In the genomic region with DNA sequence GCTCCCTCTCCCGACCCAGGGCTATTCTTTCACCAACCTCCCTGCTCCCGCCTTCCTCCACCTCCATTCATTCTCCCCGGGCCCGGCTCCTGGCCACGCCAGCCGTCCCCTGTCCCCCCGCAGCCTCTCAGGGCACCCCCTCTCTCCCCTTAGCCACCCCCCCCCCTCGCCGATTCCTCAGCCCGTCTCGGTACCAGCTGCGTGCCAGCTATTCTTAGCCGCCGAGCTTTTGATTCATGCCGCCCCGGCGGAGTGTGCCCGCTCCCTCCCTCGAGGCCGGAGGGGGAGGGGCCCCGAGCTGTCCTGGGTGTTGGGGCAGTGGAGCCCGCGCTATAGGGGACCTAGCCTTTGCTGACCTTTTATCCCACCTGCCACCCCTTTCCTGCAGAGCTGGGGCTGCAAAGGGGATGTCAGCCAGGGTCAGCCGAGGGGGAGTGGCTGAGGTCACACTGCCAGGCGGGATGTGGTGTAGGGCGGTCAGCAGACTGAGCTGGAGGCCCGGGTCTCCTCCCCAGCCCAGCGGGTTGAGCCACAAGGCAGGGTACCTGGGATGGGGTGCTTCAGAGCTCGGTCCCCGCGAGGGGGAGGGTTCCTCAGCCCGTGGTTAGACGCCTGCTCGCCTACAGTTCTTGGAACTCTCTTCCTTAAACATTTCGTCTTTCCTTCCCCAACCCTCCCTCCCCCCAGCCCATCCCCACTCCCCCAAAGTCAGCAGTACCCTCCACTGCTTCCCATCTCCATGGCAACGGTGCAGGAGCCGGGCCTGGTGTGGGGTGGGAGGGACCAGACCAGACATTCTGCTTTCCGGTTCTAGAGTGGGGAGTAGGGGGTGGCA, we compare ENCODE assay signal across 9 mouse cellular contexts. TPM values are rescaled to one million over a fixed set of nuclear protein-coding genes. Genes with fewer than 3 reads are reported as not detected.
DNase-seq lines count a peak whose midpoint lies in the region; ATAC-seq and TF ChIP-seq lines count a peak whose summit lies in the region.
"Had no signal": no experiment of that assay in that cellular context is flagged by ENCODE, and none has a peak within 500 bp of the region (broad histone marks: within the 10 kb centered on the region; RNA-seq: fewer than 3 reads in every experiment).

No protein-coding gene starts in this region.

- peaks cover 34% of the 10 kb centered on the region for H3K36me3 ChIP-seq in forebrain, postnatal 0 days (ENCODE audit: insufficient read depth)
- no peaks in the 10 kb centered on the region for H3K36me3 ChIP-seq in intestine, embryonic 14.5 days (ENCODE audit: control insufficient read depth, insufficient read depth, low read length)
- H3K36me3 ChIP-seq in limb, embryonic 14.5 days (ENCODE audit: control insufficient read depth, insufficient read depth, low read length): no peaks in the 10 kb centered on the region

- no peaks in the 10 kb centered on the region for H3K9me3 ChIP-seq in forebrain, postnatal 0 days (ENCODE audit: low read length)
- no peaks in the 10 kb centered on the region for H3K9me3 ChIP-seq in intestine, embryonic 14.5 days (ENCODE audit: control insufficient read depth, low read length)
- H3K9me3 ChIP-seq in limb, embryonic 14.5 days (ENCODE audit: control insufficient read depth, low read length): no peaks in the 10 kb centered on the region

- peak overlapping the region; percentile 94 for H3K4me2 ChIP-seq in forebrain, postnatal 0 days (ENCODE audit: low read depth)
- H3K4me2 ChIP-seq in intestine, embryonic 14.5 days (ENCODE audit: low read length): peak overlapping the region; percentile 98
- peak overlapping the region; percentile 98 for H3K4me2 ChIP-seq in limb, embryonic 14.5 days (replicated peaks; ENCODE audit: low read depth, low read length, severe bottlenecking)

- TF ChIP-seq CTCF in brain, embryonic 14.5 days (IDR thresholded peaks at IDR 0.05; ENCODE audit: borderline replicate concordance, extremely low read depth, insufficient read depth, insufficient read length): no peak
- no peak for TF ChIP-seq CTCF in forebrain, postnatal 0 days (IDR thresholded peaks at IDR 0.05; ENCODE audit: low read depth)

- peak overlapping the region; percentile 78 for H3K27ac ChIP-seq in forebrain, postnatal 0 days (ENCODE audit: low read depth, low read length)
- no peak overlapping the region for H3K27ac ChIP-seq in intestine, embryonic 14.5 days (ENCODE audit: low read depth)
- H3K27ac ChIP-seq in limb, embryonic 14.5 days (replicated peaks; ENCODE audit: low read depth, low read length): no peak overlapping the region

- peak; percentile 19 for DNase-seq in kidney, adult 11 months
- no peak for DNase-seq in kidney, adult 8-10 months
- DNase-seq in brain, embryonic 14.5 days (ENCODE audit: low read depth): peak; percentile 67
- DNase-seq in forebrain, postnatal 0 days: peak; percentile 58
- no peak for DNase-seq in intestine, embryonic 14.5 days (ENCODE audit: low spot score)
- DNase-seq in limb, embryonic 14.5 days (ENCODE audit: low spot score): no peak
- DNase-seq in natural killer cell, adult 2 months (ENCODE audit: low spot score in 2 of 2): peak; percentile 35 to 41
- DNase-seq in thymus, postnatal 0 days (ENCODE audit: low spot score): no peak

- H3K4me1 ChIP-seq in forebrain, postnatal 0 days (ENCODE audit: insufficient read depth): no peaks in the 10 kb centered on the region
- peaks cover 30% of the 10 kb centered on the region for H3K4me1 ChIP-seq in intestine, embryonic 14.5 days (replicated peaks; ENCODE audit: control insufficient read depth, insufficient read depth, low read length)
- peaks cover 34% of the 10 kb centered on the region for H3K4me1 ChIP-seq in limb, embryonic 14.5 days (ENCODE audit: control insufficient read depth, insufficient read depth, low read length)

- no peaks in the 10 kb centered on the region for H3K27me3 ChIP-seq in forebrain, postnatal 0 days (ENCODE audit: insufficient read depth, low read length)
- no peaks in the 10 kb centered on the region for H3K27me3 ChIP-seq in intestine, embryonic 14.5 days (replicated peaks; ENCODE audit: control insufficient read depth, insufficient read depth, low read length)
- peaks cover 4% of the 10 kb centered on the region for H3K27me3 ChIP-seq in limb, embryonic 14.5 days (ENCODE audit: control insufficient read depth, insufficient read depth, low read length)

- ATAC-seq in forebrain, postnatal 0 days: peak; percentile 45
- peak; percentile 20 for ATAC-seq in intestine, embryonic 14.5 days (replicated peaks; ENCODE audit: low FRiP score, low TSS enrichment, low read depth)
- ATAC-seq in limb, embryonic 14.5 days (ENCODE audit: low FRiP score, low read depth): 0 out of 2 replicates have a peak, but pooled peaks have one; percentile 0

- peak overlapping the region; percentile 74 for H3K4me3 ChIP-seq in forebrain, postnatal 0 days (ENCODE audit: low read depth, low read length)
- H3K4me3 ChIP-seq in intestine, embryonic 14.5 days (ENCODE audit: low read depth, low read length): peak overlapping the region; percentile 46
- H3K4me3 ChIP-seq in limb, embryonic 14.5 days (replicated peaks; ENCODE audit: low read length): peak overlapping the region; percentile 50

- no peak for TF ChIP-seq POLR2A in brain, embryonic 14.5 days (IDR thresholded peaks at IDR 0.05; ENCODE audit: borderline replicate concordance, extremely low read depth, insufficient read depth, insufficient read length, poor library complexity, severe bottlenecking)
- no peak for TF ChIP-seq POLR2A in limb, embryonic 14.5 days (IDR thresholded peaks at IDR 0.05; ENCODE audit: borderline replicate concordance, extremely low read depth, insufficient read depth, insufficient read length)

- under 1% methylated on average over 37 of the region's 38 CpGs for WGBS in forebrain, postnatal 0 days
- WGBS in intestine, embryonic 14.5 days: 3% methylated on average over 37 of the region's 38 CpGs
- under 1% methylated on average over 37 of the region's 38 CpGs for WGBS in limb, embryonic 14.5 days

- H3K9ac ChIP-seq in forebrain, postnatal 0 days: peak overlapping the region; percentile 77
- peak overlapping the region; percentile 37 for H3K9ac ChIP-seq in intestine, embryonic 14.5 days (ENCODE audit: low read length)
- peak overlapping the region; percentile 58 for H3K9ac ChIP-seq in limb, embryonic 14.5 days (ENCODE audit: low read depth, low read length, severe bottlenecking)

RNA-seq across cellular contexts. Expression of a gene that starts 1.0 kb away (rescaled TPM):
- 17.2 and 63.1 TPM in 2 replicates for polyA plus RNA-seq in brain, embryonic 14.5 days (2012; rRNA removed)
- 31.1 and 34.2 TPM in 2 replicates for total RNA-seq in forebrain, postnatal 0 days (2014; rRNA removed)
- polyA plus RNA-seq in forebrain, postnatal 0 days (2015; fragmentation: Nextera tagmentation; extraction: Ambion mirVana): 15.4 and 29.7 TPM in 2 replicates
- polyA plus RNA-seq in intestine, embryonic 14.5 days (2014; fragmentation: Nextera tagmentation; extraction: Ambion mirVana): 3.0 and 3.3 TPM in 2 replicates
- 13.6 and 18.2 TPM in 2 replicates for polyA plus RNA-seq in limb, embryonic 14.5 days (2012; rRNA removed)
- polyA plus RNA-seq in limb, embryonic 14.5 days (2014; fragmentation: Nextera tagmentation; extraction: Ambion mirVana): 4.0 and 4.3 TPM in 2 replicates
- 0.14 and 0.29 TPM in 2 replicates for polyA plus RNA-seq in thymus, postnatal 0 days (2015; fragmentation: Nextera tagmentation; extraction: Ambion mirVana)

RNA-seq across cellular contexts. Expression of a gene that starts 4.4 kb away (rescaled TPM):
- polyA plus RNA-seq in brain, embryonic 14.5 days (2012; rRNA removed): 3.2 and 3.6 TPM in 2 replicates
- 3.8 and 4.7 TPM in 2 replicates for total RNA-seq in forebrain, postnatal 0 days (2014; rRNA removed)
- 3.7 and 4.3 TPM in 2 replicates for polyA plus RNA-seq in forebrain, postnatal 0 days (2015; fragmentation: Nextera tagmentation; extraction: Ambion mirVana)
- polyA plus RNA-seq in intestine, embryonic 14.5 days (2014; fragmentation: Nextera tagmentation; extraction: Ambion mirVana): 5.4 and 6.3 TPM in 2 replicates
- polyA plus RNA-seq in limb, embryonic 14.5 days (2012; rRNA removed): 21.2 and 22.8 TPM in 2 replicates
- 12.4 and 15.5 TPM in 2 replicates for polyA plus RNA-seq in limb, embryonic 14.5 days (2014; fragmentation: Nextera tagmentation; extraction: Ambion mirVana)
- polyA plus RNA-seq in thymus, postnatal 0 days (2015; fragmentation: Nextera tagmentation; extraction: Ambion mirVana): 3.7 and 4.0 TPM in 2 replicates

RNA-seq across cellular contexts. Expression of a gene that starts 49.8 kb away (rescaled TPM):
- polyA plus RNA-seq in brain, embryonic 14.5 days (2012; rRNA removed): 1.0 and 1.2 TPM in 2 replicates
- total RNA-seq in forebrain, postnatal 0 days (2014; rRNA removed): not detected in 2 replicates
- polyA plus RNA-seq in forebrain, postnatal 0 days (2015; fragmentation: Nextera tagmentation; extraction: Ambion mirVana): not detected in 2 replicates
- not detected in 2 replicates for polyA plus RNA-seq in intestine, embryonic 14.5 days (2014; fragmentation: Nextera tagmentation; extraction: Ambion mirVana)
- not detected in 2 replicates for polyA plus RNA-seq in limb, embryonic 14.5 days (2012; rRNA removed)
- polyA plus RNA-seq in limb, embryonic 14.5 days (2014; fragmentation: Nextera tagmentation; extraction: Ambion mirVana): not detected in 2 replicates
- polyA plus RNA-seq in thymus, postnatal 0 days (2015; fragmentation: Nextera tagmentation; extraction: Ambion mirVana): not detected in 2 replicates
- polyA plus RNA-seq: Patski had no signal

RNA-seq across cellular contexts. Expression of a gene that starts 53.9 kb away (rescaled TPM):
- not detected in 2 replicates for polyA plus RNA-seq in brain, embryonic 14.5 days (2012; rRNA removed)
- not detected in 2 replicates for total RNA-seq in forebrain, postnatal 0 days (2014; rRNA removed)
- polyA plus RNA-seq in forebrain, postnatal 0 days (2015; fragmentation: Nextera tagmentation; extraction: Ambion mirVana): 0.12 TPM in 1 of 2 replicates, not detected in the other
- polyA plus RNA-seq in intestine, embryonic 14.5 days (2014; fragmentation: Nextera tagmentation; extraction: Ambion mirVana): not detected in 2 replicates
- polyA plus RNA-seq in limb, embryonic 14.5 days (2012; rRNA removed): 0.09 and 0.25 TPM in 2 replicates
- 0.11 and 0.25 TPM in 2 replicates for polyA plus RNA-seq in limb, embryonic 14.5 days (2014; fragmentation: Nextera tagmentation; extraction: Ambion mirVana)
- polyA plus RNA-seq in thymus, postnatal 0 days (2015; fragmentation: Nextera tagmentation; extraction: Ambion mirVana): 0.14 TPM in 2 replicates
- polyA plus RNA-seq: Patski had no signal

Comparison
In these comparisons a context has a peak if more than half of its experiments do, and no peak if none do; other contexts are left out.
1. DNase-seq: peak in kidney, adult 11 months (single experiment), brain, embryonic 14.5 days (single experiment), forebrain, postnatal 0 days (single experiment) and natural killer cell, adult 2 months (2 of 2); none in kidney, adult 8-10 months (0 of 2), intestine, embryonic 14.5 days (single experiment), limb, embryonic 14.5 days (single experiment) and thymus, postnatal 0 days (single experiment).
2. Peak in every context shown above with its lines, with median percentiles within 50 percentile points of each other: ATAC-seq, H3K4me2 ChIP-seq, H3K4me3 ChIP-seq and H3K9ac ChIP-seq.